Mouse (Mus musculus) intestine, postnatal 0 days (tissue): ENCODE data around the gene Gpc6. TPM values are rescaled to one million over a fixed set of nuclear protein-coding genes. Genes with fewer than 3 reads are reported as not detected.

Source experiments
- ATAC-seq: fragments of 200-750 bp; cut with Nextera tagmentation; 2 replicates; pipeline ENCODE4 v1.8.0; 2017; ENCODE audit warnings: mild to moderate bottlenecking, moderate TSS enrichment, moderate library complexity
- H3K27ac ChIP-seq: fragments of 300-500 bp; sonication (generic); 2 replicates; pipeline ENCODE4 v1.5.1; 2014; ENCODE audit warnings: mild to moderate bottlenecking, low read depth, low read length, moderate library complexity
- H3K27me3 ChIP-seq: fragments of 300-500 bp; sonication (generic); replicated peaks from 2 replicates; pipeline ENCODE4 v1.6.1; 2014; ENCODE audit warnings: low read length, mixed read lengths; ENCODE audit not compliant: control insufficient read depth, insufficient read depth
- H3K36me3 ChIP-seq: fragments of 300-500 bp; sonication (generic); 2 replicates; pipeline ENCODE4 v1.6.1; 2014; ENCODE audit warnings: mild to moderate bottlenecking, moderate library complexity; ENCODE audit not compliant: control insufficient read depth, insufficient read depth
- H3K4me1 ChIP-seq: fragments of 300-500 bp; sonication (generic); replicated peaks from 2 replicates; pipeline ENCODE4 v1.6.1; 2014; ENCODE audit warnings: antibody characterized with exemption, low read length, mixed read lengths; ENCODE audit not compliant: control insufficient read depth, insufficient read depth
- H3K4me2 ChIP-seq: fragments of 300-500 bp; sonication (generic); replicated peaks from 2 replicates; pipeline ENCODE4 v1.6.1; 2014; ENCODE audit warnings: low read depth, mild to moderate bottlenecking, moderate library complexity
- H3K4me3 ChIP-seq: fragments of 300-500 bp; sonication (generic); 2 replicates; pipeline ENCODE4 v1.5.1; 2014; ENCODE audit warnings: low read depth, low read length
- H3K9ac ChIP-seq: fragments of 300-500 bp; sonication (generic); 2 replicates; pipeline ENCODE4 v1.6.1; 2014; ENCODE audit warnings: mild to moderate bottlenecking, low read depth, low read length
- H3K9me3 ChIP-seq: fragments of 300-500 bp; sonication (generic); 2 replicates; pipeline ENCODE4 v1.6.1; 2016; ENCODE audit warnings: mixed run types; ENCODE audit not compliant: control insufficient read depth
- CTCF ChIP-seq: sonication (generic); IDR thresholded peaks from 2 replicates; pipeline ENCODE4 v1.5.1; 2016; ENCODE audit warnings: low read depth, mild to moderate bottlenecking, control low read depth, antibody characterized with exemption, moderate library complexity
- WGBS: fragments of 180-500 bp; shearing (Covaris S2); extraction: QIAGEN DNeasy Blood & Tissue Kit; methylation state at CpG from one replicate; pipeline ENCODE4 v1.1.7; 2014; 5-methylcytosine and 5-hydroxymethylcytosine counted together
- polyA plus RNA-seq: library from polyadenylated mRNA; unstranded; fragments of >200 nt; fragmentation: Nextera tagmentation; extraction: Ambion mirVana; gene quantifications from 2 replicates; pipeline ENCODE4 v1.2.1, GENCODE M21; 2015

The Gpc6 gene
- polyA plus RNA-seq, 1 experiment from 2014 or later = 6.6 TPM

- H3K9ac ChIP-seq = no peak overlapping the region
- no peaks in the 10 kb centered on the region for H3K36me3 ChIP-seq
- H3K27me3 ChIP-seq = no peaks in the 10 kb centered on the region
- H3K4me3 ChIP-seq = no peak overlapping the region
- WGBS = 79% methylated on average over 7 of the region's 7 CpGs
- no peaks in the 10 kb centered on the region for H3K4me1 ChIP-seq
- no peak overlapping the region for H3K4me2 ChIP-seq
- TF ChIP-seq CTCF = no peak
- H3K9me3 ChIP-seq = no peaks in the 10 kb centered on the region
- no peak overlapping the region for H3K27ac ChIP-seq
- no peak for ATAC-seq
These were observed 966.3 kb downstream of the Gpc6 start for GRCm38 (mm10) chr14:117891426-117891825.

- WGBS = 84% methylated on average over 4 of the region's 4 CpGs
- H3K27ac ChIP-seq = no peak overlapping the region
- TF ChIP-seq CTCF = no peak
- H3K9ac ChIP-seq = no peak overlapping the region
- no peaks in the 10 kb centered on the region for H3K4me1 ChIP-seq
- no peak for ATAC-seq
- no peak overlapping the region for H3K4me3 ChIP-seq
- no peak overlapping the region for H3K4me2 ChIP-seq
- H3K27me3 ChIP-seq = no peaks in the 10 kb centered on the region
- no peaks in the 10 kb centered on the region for H3K36me3 ChIP-seq
- no peaks in the 10 kb centered on the region for H3K9me3 ChIP-seq
These were observed 966.9 kb downstream of the Gpc6 start for GRCm38 (mm10) chr14:117892026-117892425.

GRCm38 (mm10) chr14:117894869-117895538 is 969.9 kb downstream of the Gpc6 start:
- Histone ChIP-seq H3K27ac (no peak overlapping the region), H3K4me2 (no peak overlapping the region), H3K4me1 (no peaks in the 10 kb centered on the region), H3K9me3 (no peaks in the 10 kb centered on the region), H3K9ac (no peak overlapping the region), H3K4me3 (no peak overlapping the region), H3K27me3 (no peaks in the 10 kb centered on the region), H3K36me3 (no peaks in the 10 kb centered on the region)
- 84% methylated on average over 10 of the region's 10 CpGs for WGBS
- no peak for ATAC-seq
- TF ChIP-seq CTCF = no peak

- no peak for TF ChIP-seq CTCF
- no peaks in the 10 kb centered on the region for H3K27me3 ChIP-seq
- H3K27ac ChIP-seq = no peak overlapping the region
- no peaks in the 10 kb centered on the region for H3K4me1 ChIP-seq
- ATAC-seq = no peak
- 80% methylated on average over 16 of the region's 16 CpGs for WGBS
- H3K4me2 ChIP-seq = no peak overlapping the region
- H3K9me3 ChIP-seq = no peaks in the 10 kb centered on the region
- no peak overlapping the region for H3K9ac ChIP-seq
- H3K4me3 ChIP-seq = no peak overlapping the region
- no peaks in the 10 kb centered on the region for H3K36me3 ChIP-seq
These were observed 970.4 kb downstream of the Gpc6 start for GRCm38 (mm10) chr14:117895539-117895912.

GRCm38 (mm10) chr14:117904300-117904699 is 979.2 kb downstream of the Gpc6 start:
- H3K27ac ChIP-seq = no peak overlapping the region
- H3K27me3 ChIP-seq = no peaks in the 10 kb centered on the region
- TF ChIP-seq CTCF = no peak
- 81% methylated on average over 9 of the region's 9 CpGs for WGBS
- no peak overlapping the region for H3K4me3 ChIP-seq
- H3K9ac ChIP-seq = no peak overlapping the region
- H3K4me1 ChIP-seq = no peaks in the 10 kb centered on the region
- H3K36me3 ChIP-seq = no peaks in the 10 kb centered on the region
- H3K9me3 ChIP-seq = no peaks in the 10 kb centered on the region
- H3K4me2 ChIP-seq = no peak overlapping the region
- no peak for ATAC-seq

GRCm38 (mm10) chr14:117905701-117906100 is 980.6 kb downstream of the Gpc6 start:
- ATAC-seq = no peak
- Histone ChIP-seq H3K9ac (no peak overlapping the region), H3K27me3 (no peaks in the 10 kb centered on the region), H3K4me1 (no peaks in the 10 kb centered on the region), H3K4me2 (no peak overlapping the region), H3K36me3 (no peaks in the 10 kb centered on the region), H3K4me3 (no peak overlapping the region), H3K9me3 (no peaks in the 10 kb centered on the region), H3K27ac (no peak overlapping the region)
- TF ChIP-seq CTCF = no peak
- WGBS = 60% methylated on average over 10 of the region's 10 CpGs

- Histone ChIP-seq H3K36me3 (no peaks in the 10 kb centered on the region), H3K9me3 (no peaks in the 10 kb centered on the region), H3K4me1 (no peaks in the 10 kb centered on the region), H3K27me3 (no peaks in the 10 kb centered on the region), H3K27ac (no peak overlapping the region), H3K9ac (no peak overlapping the region), H3K4me2 (no peak overlapping the region), H3K4me3 (no peak overlapping the region)
- TF ChIP-seq CTCF = no peak
- no peak for ATAC-seq
- 79% methylated on average over 5 of the region's 5 CpGs for WGBS
These were observed 981.2 kb downstream of the Gpc6 start for GRCm38 (mm10) chr14:117906361-117906760.
